Mouse (Mus musculus): ENCODE measurements around the gene Ctf2. TPM values are rescaled to one million over a fixed set of nuclear protein-coding genes. Genes with fewer than 3 reads are reported as not detected.

Ctf2 gene
- total RNA-seq, 2 experiments from 2014 or later, result not detected

DNA sequence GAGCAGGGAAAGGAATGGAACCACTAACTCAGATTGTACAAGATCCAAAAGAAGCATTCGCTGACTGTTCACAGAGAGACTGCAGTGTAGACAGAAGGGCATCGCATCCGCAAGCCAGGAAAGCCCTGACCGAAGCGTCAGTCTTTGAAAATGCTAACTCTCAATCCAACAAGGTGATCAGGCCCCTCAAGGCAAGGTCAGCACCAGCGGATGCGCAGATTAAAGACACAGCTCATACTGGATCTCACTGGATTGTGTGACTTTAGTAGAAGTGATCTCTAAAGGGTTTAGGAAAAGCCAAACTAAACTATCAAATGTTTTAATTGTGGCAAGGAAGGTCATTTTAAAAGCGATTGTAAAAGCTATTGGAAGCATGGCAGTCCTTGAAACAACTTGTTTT is 38.7 kb downstream of the Ctf2 start:
- intact Hi-C loops (cut with DNase I), result no loop called here
- DNase-seq (ENCODE audit: low spot score), result no peak

DNA sequence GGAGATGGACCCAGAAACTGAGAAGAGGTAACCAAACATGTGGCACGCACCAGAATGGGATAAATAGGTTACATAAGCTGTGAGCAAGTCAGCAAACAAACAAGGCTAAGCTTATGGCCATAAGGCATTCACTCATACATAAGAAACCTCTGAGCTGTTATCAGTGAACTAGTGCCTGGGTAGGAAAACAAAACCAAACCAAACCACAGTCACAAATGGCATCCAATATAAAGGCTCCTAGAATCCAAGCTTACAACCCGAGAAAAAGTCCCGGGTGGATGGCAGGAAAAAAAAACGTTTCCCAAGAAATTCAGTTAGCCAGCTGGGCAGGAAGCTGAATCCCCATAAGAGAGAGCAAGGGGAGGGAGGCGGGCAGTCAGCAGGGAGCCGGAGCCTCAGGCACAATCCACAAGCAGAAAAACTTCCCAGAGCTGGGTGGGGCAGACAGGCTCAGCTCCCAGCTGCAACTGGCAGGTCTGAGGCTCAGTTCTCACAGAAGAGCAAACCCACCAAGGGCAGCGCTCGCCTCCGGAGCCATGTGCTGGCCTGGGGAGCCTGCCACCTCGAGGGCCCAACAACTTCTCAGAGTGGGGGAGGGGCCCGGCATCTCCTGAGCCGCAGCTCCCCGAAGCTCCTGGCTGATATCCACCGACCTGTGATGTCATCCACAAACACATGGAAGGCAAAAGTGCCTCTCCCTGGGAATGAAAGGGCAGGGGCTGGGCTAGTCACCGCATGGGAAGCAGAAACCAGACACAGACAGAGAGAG is 40.6 kb downstream of the Ctf2 start:
- intact Hi-C loops (cut with DNase I), result no loop called here
- peak; percentile 76 for DNase-seq (ENCODE audit: low spot score)

DNA sequence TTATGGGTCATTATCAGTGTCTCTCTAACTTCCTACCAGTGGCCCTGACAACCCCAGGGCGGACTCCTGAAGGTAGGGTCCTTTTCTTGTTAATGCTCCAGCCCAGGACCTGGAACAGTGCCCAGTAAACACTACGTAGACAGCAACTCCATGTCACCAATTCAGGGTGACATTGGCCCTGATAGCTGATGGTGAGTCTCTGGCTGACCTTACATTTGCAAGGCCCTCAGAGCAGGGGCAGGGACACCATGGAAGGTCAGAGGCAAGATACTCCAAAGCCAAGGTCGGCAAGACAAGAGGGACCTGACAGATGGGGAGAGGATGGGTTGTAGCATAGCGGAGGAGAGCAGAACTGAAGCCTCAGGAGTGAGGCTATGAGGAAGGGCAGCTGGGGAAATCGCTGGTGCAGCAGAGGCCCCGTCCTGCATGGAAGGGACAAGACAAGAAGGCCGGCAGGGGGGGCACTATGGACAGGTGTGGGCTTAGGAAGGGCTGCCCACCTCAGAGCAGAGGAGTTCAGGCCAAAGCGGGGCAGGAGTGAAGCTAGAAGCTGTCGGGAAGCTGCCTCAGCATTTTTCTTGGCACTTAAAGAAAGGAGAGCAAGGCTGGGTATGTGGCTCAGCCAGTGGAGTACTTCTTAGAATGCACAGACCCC is 42.2 kb downstream of the Ctf2 start:
- intact Hi-C loops (cut with DNase I), result no loop called here
- no peak for DNase-seq (ENCODE audit: low spot score)

DNA sequence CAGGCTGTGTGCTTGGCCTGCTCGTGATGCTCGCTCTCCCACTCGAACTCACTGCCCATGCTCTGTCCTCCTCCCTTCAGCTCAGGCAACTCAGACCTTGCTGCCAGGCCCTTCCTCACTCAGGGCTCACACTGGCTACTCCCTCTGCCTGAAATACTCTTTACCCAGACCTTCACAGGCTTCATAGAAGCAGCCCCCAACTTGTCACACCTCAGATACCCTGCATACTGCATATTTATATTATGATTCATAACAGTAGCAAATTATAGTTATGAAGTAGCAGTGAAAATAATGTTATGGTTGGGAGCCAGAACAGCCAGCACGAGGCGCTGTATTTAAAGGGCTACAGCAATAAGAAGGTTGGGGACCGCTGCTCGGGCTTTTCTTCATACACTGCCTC is 43.0 kb downstream of the Ctf2 start:
- intact Hi-C loops (cut with DNase I), result no loop called here
- no peak for DNase-seq (ENCODE audit: low spot score)

DNA sequence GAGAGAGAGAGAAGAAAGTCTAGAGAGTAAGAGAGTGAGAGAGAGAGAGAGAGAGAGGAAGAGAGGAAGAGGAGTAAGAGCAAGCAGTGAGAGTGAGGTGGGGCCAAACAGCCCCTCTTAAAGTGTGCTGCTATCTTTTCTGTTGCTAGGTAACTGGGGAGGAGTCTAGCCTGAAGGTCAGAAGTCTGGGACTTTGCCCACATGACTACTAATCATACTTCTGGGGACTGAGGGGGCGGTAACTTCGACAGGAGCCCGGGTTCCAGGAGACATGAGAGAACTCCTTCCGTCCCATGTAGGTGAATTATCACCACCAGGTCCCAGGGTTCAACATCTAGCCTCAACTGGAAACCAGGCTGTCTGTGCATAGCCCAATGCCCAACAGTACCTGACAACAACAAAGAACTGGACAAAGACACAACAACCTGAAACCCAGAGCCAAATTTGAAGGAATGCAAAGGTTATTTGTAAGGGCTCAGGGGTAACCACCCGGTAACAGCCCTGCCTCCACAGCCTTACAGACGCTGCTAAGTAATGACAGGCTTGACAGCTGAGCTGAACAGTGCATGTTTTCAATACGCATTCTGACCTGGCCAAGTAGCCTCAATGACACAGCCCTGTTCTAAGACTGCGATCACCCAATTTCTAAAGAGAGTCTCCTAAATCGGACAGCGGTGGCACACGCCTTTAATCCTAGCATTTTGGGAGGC is 45.1 kb downstream of the Ctf2 start:
- intact Hi-C loops (cut with DNase I), result no loop called here
- DNase-seq (ENCODE audit: low spot score), result no peak

DNA sequence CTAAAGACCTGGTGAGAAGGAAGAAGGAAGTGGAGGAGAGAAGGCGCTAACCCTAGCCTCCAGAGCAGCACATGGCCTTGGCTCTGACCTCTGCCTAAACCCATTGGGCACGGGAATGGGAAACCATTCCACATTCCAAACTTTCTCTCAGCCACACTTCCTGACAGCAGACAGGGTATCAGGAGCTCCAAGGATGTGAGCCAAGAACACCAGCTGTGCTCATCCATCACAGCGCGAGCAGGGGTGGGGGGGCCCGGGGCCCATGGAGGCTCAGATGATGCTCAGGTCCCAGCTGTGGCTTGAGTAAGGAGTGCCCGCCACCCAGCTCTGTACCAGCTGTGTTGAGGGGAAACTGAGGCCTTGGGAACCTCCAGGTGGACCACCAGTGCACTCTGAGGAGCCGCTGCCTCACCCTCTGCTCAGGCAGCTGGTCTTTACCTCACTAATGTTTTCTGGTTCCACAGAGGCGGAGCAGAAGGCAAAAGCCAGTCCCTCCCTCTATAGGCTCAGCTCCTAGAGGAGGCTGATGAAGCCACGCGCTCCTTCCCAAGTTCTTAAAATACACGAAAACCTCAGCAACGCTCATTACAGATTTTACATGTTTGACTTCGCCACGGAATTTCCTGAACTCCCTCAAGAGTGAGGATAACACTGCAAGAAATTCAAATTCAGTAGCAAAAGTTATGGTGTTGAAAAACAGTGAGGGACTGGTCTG is 46.5 kb downstream of the Ctf2 start:
- intact Hi-C loops (cut with DNase I), result no loop called here
- no peak for DNase-seq (ENCODE audit: low spot score)

DNA sequence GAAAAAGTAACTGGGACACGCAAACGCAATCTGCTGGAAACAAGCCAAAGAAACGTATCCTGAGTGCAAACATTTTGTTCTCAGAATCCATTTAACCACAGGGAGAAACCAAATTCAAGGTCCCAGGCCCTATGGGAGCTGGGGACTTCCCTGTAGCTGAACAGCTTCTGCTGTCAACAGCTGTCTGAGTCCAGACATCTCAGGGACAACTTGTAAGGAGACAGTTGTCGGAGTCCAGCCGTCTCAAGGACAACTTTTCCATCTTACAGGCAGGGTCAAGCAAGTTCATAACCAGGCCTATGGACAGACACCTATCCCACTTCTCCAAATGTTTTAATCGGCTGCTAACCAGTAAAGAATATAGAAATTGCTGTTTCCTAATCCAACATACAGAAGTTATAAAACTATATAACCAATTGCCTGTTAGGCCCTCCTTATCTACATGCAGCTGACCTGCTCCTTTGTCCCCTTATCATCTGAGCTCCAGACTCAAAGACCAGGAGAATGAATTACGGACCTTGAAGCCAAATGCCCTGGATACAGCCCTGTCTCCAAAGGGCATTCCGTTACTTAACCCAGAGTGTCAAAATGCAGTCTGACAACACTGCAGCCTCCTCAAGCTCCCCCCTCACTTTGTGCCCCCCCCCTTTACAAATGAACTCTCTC is 49.9 kb downstream of the Ctf2 start:
- intact Hi-C loops (cut with DNase I), result no loop called here
- DNase-seq (ENCODE audit: low spot score), result no peak

DNA sequence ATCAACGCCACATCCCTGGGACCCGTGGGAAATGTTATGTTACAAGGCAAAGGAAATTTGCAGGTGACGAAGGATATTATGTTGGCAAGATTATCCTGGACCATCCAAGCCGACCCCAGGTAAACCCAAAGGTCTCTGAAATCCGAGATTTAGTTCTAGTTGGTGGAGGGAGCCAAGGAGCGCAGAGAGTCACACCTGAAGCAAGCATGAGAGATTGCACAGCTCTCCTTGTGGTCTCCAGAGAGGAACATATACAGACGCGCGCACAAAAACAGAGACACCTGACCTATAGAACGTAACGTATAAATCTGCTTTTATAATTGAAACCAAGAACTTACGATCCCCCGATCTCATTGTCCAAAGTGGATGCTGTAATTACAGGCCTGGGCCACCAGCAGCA is 51.4 kb downstream of the Ctf2 start:
- intact Hi-C loops (cut with DNase I), result no loop called here

DNA sequence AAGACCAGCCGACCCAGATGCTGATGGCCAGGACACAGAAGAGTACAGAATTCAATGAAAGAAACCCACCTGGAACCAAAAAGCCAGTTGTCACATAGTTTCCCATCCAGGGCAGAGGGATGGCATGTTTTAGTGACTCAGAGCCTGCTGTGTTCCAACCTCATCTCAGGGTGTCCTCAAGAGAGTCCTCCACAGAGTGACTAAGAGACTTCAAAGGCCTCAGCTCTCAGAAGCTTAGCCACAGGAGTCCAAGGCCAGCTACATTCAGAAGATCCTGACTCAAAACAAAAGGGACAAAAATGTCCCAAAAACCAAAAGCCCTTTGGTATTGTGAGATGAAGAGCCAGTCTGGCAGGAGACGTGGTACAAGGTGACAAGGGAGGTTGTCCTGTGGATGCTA is 53.2 kb downstream of the Ctf2 start:
- intact Hi-C loops (cut with DNase I), result loop anchor here (5.0 kb wide), 1 partner anchor 63 kb away; the partner anchor contains the start of gene Fbxl19
- no peak for DNase-seq (ENCODE audit: low spot score)

More for the DNA sequence above, 51.4 kb downstream of the Ctf2 start:
- no peak for DNase-seq (ENCODE audit: low spot score)

DNA sequence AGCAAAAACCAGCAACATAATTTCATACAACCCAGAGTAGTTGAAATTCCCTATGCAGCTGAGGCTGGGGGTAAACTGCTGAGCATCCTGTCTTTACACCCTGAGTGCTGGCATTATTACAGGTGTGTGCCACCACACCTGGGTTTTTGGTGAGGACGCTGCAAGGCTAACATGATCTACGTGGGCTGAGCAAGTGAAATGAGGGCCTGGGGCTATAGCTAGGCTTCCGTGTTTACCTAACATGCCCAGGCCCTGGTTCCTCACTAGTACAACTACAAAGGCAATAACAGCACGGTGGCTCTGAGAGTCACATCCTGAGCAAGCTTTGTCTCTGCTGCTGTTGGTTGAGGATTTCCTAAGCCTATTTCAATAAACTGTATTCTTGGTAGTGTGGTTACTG is 54.4 kb downstream of the Ctf2 start:
- DNase-seq (ENCODE audit: low spot score), result no peak
- intact Hi-C loops (cut with DNase I), result loop anchor here (5.0 kb wide), 1 partner anchor 65 kb away; the partner anchor contains the start of gene Fbxl19

DNA sequence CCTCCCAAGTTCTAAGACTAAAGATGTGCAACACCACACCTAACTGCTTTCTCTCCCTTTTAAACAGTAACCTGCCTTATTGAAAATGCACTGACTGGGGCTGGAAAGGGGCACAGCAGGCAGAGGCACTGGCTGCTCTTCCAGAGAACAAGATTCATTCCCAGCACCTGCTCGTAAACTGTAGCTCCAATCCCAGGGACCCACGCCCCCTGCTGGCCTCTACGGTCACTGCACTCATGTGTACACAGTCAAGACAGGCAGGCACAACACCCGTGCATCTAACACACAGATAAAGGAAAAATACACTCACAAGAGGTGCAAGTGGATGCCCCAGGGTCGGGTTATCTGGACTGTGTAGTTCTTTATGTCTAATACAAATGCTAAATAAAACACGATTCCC is 54.9 kb downstream of the Ctf2 start:
- intact Hi-C loops (cut with DNase I), result loop anchor here (5.0 kb wide), 1 partner anchor 65 kb away; the partner anchor contains the start of gene Fbxl19
- DNase-seq (ENCODE audit: low spot score), result no peak

DNA sequence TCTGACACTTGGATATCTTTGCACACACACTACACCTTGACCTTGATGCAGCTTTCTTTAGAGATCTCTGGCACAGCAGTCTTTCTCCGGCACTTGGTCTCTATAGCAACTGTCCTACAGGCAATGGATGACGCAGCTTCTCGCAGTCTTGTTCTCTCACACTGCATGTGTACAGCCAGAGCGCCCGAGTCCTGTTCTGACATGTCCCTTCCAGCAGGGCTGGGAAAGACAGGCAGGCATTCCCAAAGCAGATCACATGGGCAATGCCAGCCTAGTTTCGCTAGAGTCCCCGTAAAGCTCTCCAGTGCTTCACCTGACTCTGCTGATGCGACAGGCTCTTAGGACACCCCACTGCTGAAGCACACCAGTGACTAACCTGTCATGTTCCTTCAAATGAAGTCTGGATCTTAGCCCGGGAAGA is 56.6 kb downstream of the Ctf2 start:
- intact Hi-C loops (cut with DNase I), result loop anchor here (1.0 to 5.0 kb wide), 3 partner anchors 33 to 85 kb away; partner anchors contain the start of genes Bcl7c and Fbxl19
- no peak for DNase-seq (ENCODE audit: low spot score)

DNA sequence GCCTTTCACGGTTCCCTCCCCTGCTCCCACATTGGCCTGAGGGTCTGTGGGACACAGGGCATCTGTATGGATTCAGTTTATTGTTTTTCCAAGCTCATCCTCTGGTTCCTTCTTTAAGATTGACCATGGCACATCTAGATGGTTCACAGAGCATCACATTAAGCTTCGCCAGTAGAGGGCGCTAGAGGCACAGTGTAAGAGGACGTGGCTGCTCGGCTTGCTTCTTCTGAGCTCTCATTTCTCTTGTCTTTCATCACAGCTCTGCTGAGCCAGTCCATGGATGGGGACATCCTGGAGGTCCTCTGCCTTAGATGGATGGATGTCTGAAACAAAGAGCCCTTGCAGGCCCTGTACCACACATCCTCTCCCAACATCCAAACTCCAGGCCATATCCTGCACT is 57.0 kb downstream of the Ctf2 start:
- DNase-seq (ENCODE audit: low spot score), result peak; percentile 58
- intact Hi-C loops (cut with DNase I), result loop anchor here (1.0 to 5.0 kb wide), 3 partner anchors 33 to 86 kb away; partner anchors contain the start of genes Bcl7c and Fbxl19

DNA sequence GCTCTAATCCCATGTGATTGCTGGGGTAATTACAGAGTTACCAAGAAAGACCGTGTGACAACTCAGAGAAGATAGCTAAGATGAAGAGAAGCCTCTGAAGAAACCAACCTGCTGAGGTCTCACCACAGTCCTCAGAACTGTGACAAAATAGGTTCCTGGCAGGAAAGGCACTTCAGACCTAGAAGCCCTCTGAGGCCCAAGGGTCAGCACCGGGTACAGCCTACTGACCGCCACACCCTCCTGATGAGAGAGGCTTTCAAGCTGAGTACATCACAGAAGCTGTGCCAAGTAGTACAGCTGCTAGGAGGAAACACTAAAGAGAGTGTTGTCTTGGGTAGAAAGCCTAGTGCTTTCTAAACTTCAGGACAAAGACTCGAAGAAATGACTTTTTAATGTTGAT is 59.2 kb downstream of the Ctf2 start:
- DNase-seq (ENCODE audit: low spot score), result no peak
- intact Hi-C loops (cut with DNase I), result no loop called here

DNA sequence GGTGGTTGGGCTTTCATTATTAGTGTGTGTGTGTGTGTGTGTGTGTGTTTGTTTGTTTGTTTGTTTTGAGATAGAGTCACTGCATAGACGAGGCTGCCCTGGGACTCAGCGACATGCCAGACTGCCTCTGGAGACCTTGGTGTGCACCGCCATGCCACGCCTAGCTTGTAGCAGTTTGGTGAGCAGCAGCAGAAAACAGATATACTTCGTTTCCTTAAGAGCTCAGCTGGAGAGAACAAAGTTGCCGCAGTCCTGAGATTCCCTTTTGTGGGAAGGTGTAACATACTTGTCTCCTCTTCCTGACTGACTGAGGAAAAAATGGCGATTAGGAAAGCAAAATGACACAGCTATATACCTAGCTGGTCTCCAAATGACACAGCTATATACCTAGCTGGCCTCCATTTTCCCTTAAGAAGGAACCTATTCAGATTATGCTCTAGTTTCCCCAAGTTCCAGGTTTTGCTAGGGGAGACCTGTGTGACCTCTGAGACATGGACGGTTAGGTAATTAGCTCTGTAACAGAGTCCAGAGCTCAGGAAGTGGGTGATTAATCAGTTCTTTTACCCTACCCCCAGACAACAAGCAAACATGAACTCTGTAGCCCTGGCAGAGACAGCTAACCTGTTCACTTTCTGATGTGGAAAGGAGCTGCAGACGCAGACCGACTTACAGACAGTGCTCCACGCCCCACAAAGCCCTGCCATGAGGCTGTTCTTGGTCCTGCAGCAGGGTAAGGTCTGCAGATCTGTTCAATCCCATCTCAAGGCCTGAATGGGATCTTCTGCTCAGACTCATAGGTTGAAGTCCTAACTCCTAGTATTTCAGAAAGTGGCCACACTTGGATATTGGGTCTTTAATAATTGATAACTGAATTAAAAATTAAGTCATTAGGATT is 59.8 kb downstream of the Ctf2 start:
- intact Hi-C loops (cut with DNase I), result no loop called here
- no peak for DNase-seq (ENCODE audit: low spot score)
